In the genomic region with DNA sequence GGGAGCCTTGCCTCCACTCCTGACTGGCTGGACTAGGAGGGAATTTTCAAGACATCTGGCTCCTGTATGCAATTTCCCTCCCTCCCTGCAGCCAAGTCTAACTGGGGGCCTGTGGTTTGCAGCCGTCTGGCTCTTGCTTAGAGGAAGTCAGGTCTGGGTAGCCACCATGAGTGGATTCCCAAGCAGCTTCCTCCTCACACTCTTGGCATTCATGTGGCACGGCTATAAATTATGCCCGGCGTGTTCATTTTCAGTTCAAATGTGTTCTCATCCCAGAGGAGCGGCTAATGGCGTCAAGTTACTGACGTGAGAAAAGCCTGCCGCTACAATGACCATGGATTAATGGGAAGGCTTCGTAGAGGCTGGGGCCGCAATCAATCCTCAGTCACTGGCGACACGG, we compare ENCODE assay signal across 15 mouse cellular contexts.
DNase-seq lines count a peak whose midpoint lies in the region; ATAC-seq and TF ChIP-seq lines count a peak whose summit lies in the region.
"Had no signal": no experiment of that assay in that cellular context is flagged by ENCODE, and none has a peak within 500 bp of the region (broad histone marks: within the 10 kb centered on the region; RNA-seq: fewer than 3 reads in every experiment).

No protein-coding gene starts in this region.

- H3K27ac ChIP-seq in kidney, postnatal 0 days, result no peak overlapping the region
- H3K27ac ChIP-seq in embryonic facial prominence, embryonic 15.5 days (replicated peaks), result peak overlapping the region; percentile 48; the same call in 1 of the 2 replicates
- H3K27ac ChIP-seq in limb, embryonic 13.5 days, result no peak overlapping the region
- H3K27ac ChIP-seq in neural tube, embryonic 14.5 days (ENCODE audit: low read depth, low read length), result peak overlapping the region; percentile 6; the same call in 1 of the 2 replicates
- H3K27ac ChIP-seq: layer of hippocampus, adult 2 months; liver, embryonic 15.5 days had no signal

- peaks cover 4% of the 10 kb centered on the region; the same call in 1 of the 2 replicates for H3K9me3 ChIP-seq in kidney, postnatal 0 days (replicated peaks; ENCODE audit: low read length)
- H3K9me3 ChIP-seq in embryonic facial prominence, embryonic 15.5 days (replicated peaks), result peaks cover 4% of the 10 kb centered on the region; the same call in 1 of the 2 replicates
- peaks cover 8% of the 10 kb centered on the region for H3K9me3 ChIP-seq in limb, embryonic 13.5 days
- no peaks in the 10 kb centered on the region for H3K9me3 ChIP-seq in neural tube, embryonic 14.5 days (ENCODE audit: control insufficient read depth, low read length)
- H3K9me3 ChIP-seq: liver, embryonic 15.5 days; megakaryocyte, embryonic 14.5 days had no signal

- no peak for TF ChIP-seq CTCF in kidney, postnatal 0 days (IDR thresholded peaks at IDR 0.05; ENCODE audit: low read depth)

- peak; percentile 53 for DNase-seq in kidney, postnatal 0 days (ENCODE audit: low spot score)
- no peak for DNase-seq in kidney, adult 11 months
- no peak for DNase-seq in lung, postnatal 4 days
- DNase-seq: adrenal gland, postnatal 25 days; cerebellum, adult 18-20 months; gastrocnemius, postnatal 36 days; heart, postnatal 14 days had no signal

- H3K36me3 ChIP-seq in kidney, postnatal 0 days (ENCODE audit: insufficient read depth, low read length), result no peaks in the 10 kb centered on the region
- no peaks in the 10 kb centered on the region for H3K36me3 ChIP-seq in embryonic facial prominence, embryonic 15.5 days
- H3K36me3 ChIP-seq in limb, embryonic 13.5 days, result peaks cover 5% of the 10 kb centered on the region; the same call in 1 of the 2 replicates
- no peaks in the 10 kb centered on the region for H3K36me3 ChIP-seq in neural tube, embryonic 14.5 days (ENCODE audit: control insufficient read depth, insufficient read depth, low read length)
- H3K36me3 ChIP-seq: liver, embryonic 15.5 days had no signal

- no peaks in the 10 kb centered on the region for H3K27me3 ChIP-seq in kidney, postnatal 0 days (ENCODE audit: insufficient read depth, low read length)
- no peaks in the 10 kb centered on the region for H3K27me3 ChIP-seq in embryonic facial prominence, embryonic 15.5 days
- H3K27me3 ChIP-seq in limb, embryonic 13.5 days, result no peaks in the 10 kb centered on the region
- no peaks in the 10 kb centered on the region for H3K27me3 ChIP-seq in neural tube, embryonic 14.5 days (ENCODE audit: control insufficient read depth, insufficient read depth, low read length)
- H3K27me3 ChIP-seq: liver, embryonic 15.5 days; megakaryocyte, embryonic 14.5 days had no signal

- no peak overlapping the region for H3K4me2 ChIP-seq in kidney, postnatal 0 days (ENCODE audit: low read length)
- no peak overlapping the region for H3K4me2 ChIP-seq in embryonic facial prominence, embryonic 15.5 days (replicated peaks)
- H3K4me2 ChIP-seq in limb, embryonic 13.5 days (replicated peaks), result 0 out of 2 replicates have a peak overlapping the region, but pooled peaks have one; percentile 12
- H3K4me2 ChIP-seq in neural tube, embryonic 14.5 days (ENCODE audit: low read depth, low read length), result no peak overlapping the region
- H3K4me2 ChIP-seq: liver, embryonic 15.5 days had no signal

- no peak overlapping the region for H3K4me3 ChIP-seq in kidney, postnatal 0 days (replicated peaks; ENCODE audit: low read depth, low read length)
- H3K4me3 ChIP-seq in embryonic facial prominence, embryonic 15.5 days (replicated peaks), result no peak overlapping the region
- H3K4me3 ChIP-seq in limb, embryonic 13.5 days, result no peak overlapping the region
- no peak overlapping the region for H3K4me3 ChIP-seq in neural tube, embryonic 14.5 days (ENCODE audit: low read depth, low read length)
- H3K4me3 ChIP-seq: layer of hippocampus, adult 2 months; liver, embryonic 15.5 days; megakaryocyte, embryonic 14.5 days had no signal

- 28% methylated on average over 12 of the region's 12 CpGs for WGBS in kidney, postnatal 0 days
- 43% methylated on average over 12 of the region's 12 CpGs for WGBS in embryonic facial prominence, embryonic 15.5 days
- WGBS in limb, embryonic 13.5 days, result 18% methylated on average over 12 of the region's 12 CpGs
- 20% methylated on average over 12 of the region's 12 CpGs for WGBS in neural tube, embryonic 14.5 days

- H3K9ac ChIP-seq in kidney, postnatal 0 days (ENCODE audit: low read depth, low read length), result no peak overlapping the region
- no peak overlapping the region for H3K9ac ChIP-seq in embryonic facial prominence, embryonic 15.5 days
- H3K9ac ChIP-seq in limb, embryonic 13.5 days, result no peak overlapping the region
- H3K9ac ChIP-seq in neural tube, embryonic 14.5 days (replicated peaks; ENCODE audit: low read depth, low read length), result no peak overlapping the region
- H3K9ac ChIP-seq: liver, embryonic 15.5 days had no signal

- ATAC-seq in kidney, postnatal 0 days (replicated peaks; ENCODE audit: low FRiP score, low read depth), result no peak
- peak; percentile 54 for ATAC-seq in embryonic facial prominence, embryonic 15.5 days (ENCODE audit: insufficient number of reproducible peaks, low FRiP score, low TSS enrichment, low read depth)
- peak; percentile 64 for ATAC-seq in limb, embryonic 13.5 days (ENCODE audit: low FRiP score, low read depth)
- ATAC-seq in neural tube, embryonic 14.5 days (ENCODE audit: low read depth), result peak; percentile 68; the same call in 1 of the 2 replicates
- ATAC-seq in monocyte, adult 5-6 weeks (replicated peaks; ENCODE audit: insufficient number of reproducible peaks, low FRiP score, low TSS enrichment, poor library complexity, severe bottlenecking), result no peak
- ATAC-seq: CD4-positive, CD25-positive, alpha-beta regulatory T cell, adult 4 months had no signal

- H3K4me1 ChIP-seq in kidney, postnatal 0 days (replicated peaks; ENCODE audit: insufficient read depth, low read length), result 0 out of 2 replicates have a peak, but pooled peaks cover 5% of the 10 kb centered on the region
- peaks cover 14% of the 10 kb centered on the region for H3K4me1 ChIP-seq in embryonic facial prominence, embryonic 15.5 days
- peaks cover 19% of the 10 kb centered on the region for H3K4me1 ChIP-seq in limb, embryonic 13.5 days
- peaks cover 6% of the 10 kb centered on the region; the same call in 1 of the 2 replicates for H3K4me1 ChIP-seq in neural tube, embryonic 14.5 days (ENCODE audit: control insufficient read depth, insufficient read depth, low read length)
- H3K4me1 ChIP-seq: liver, embryonic 15.5 days; megakaryocyte, embryonic 14.5 days had no signal

Comparison
In these comparisons a context has a peak if more than half of its experiments do, and no peak if none do; other contexts are left out.
1. ATAC-seq: peak in embryonic facial prominence, embryonic 15.5 days (single experiment), limb, embryonic 13.5 days (single experiment) and neural tube, embryonic 14.5 days (single experiment); none in kidney, postnatal 0 days (single experiment) and monocyte, adult 5-6 weeks (single experiment).
2. H3K27ac ChIP-seq: peak in embryonic facial prominence, embryonic 15.5 days (single experiment) and neural tube, embryonic 14.5 days (single experiment); none in kidney, postnatal 0 days (single experiment) and limb, embryonic 13.5 days (single experiment).